Mouse (Mus musculus): ENCODE results near the gene Spi1. TPM values are rescaled to one million over a fixed set of nuclear protein-coding genes. Genes with fewer than 3 reads are reported as not detected.
A peak's percentile ranks its signal among the peaks of the same experiment; 100 is the strongest.
"Not testable (repeated sequence)": the region's sequence is repeated elsewhere in the genome, so short reads cannot be mapped to it uniquely, and the experiment has no call there.

The Spi1 gene
- polyA plus RNA-seq, 1 experiment from 2014 or later, result 3.3 TPM

DNA sequence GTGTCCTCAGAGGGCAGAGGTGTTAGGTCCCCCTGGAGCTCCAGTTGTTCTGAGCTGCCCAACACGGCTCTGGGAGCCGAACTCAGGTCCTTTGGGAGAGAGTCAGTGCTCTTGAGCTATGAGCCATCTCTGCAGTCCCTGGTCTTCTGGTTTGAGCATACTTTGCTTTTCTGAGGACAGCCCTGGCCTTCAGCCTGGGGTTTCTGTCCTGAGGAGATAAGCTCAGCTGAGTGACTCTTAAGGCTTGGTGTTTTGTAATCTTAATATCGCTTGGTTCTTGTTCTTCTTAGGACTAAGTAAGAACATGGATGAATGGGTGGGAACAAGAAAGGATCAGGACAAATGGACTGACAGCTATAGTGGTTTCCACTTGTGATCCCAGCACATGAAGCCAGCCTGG is 26.0 kb downstream of the Spi1 start:
- H3K4me3 ChIP-seq, result no peak overlapping the region
- no peak overlapping the region for H3K9ac ChIP-seq (replicated peaks)
- H3K4me1 ChIP-seq, result no peaks in the 10 kb centered on the region
- no peak overlapping the region for H3K27ac ChIP-seq (replicated peaks)
- WGBS, result 92% methylated on average over 3 of the region's 3 CpGs
- no peaks in the 10 kb centered on the region for H3K27me3 ChIP-seq
- H3K9me3 ChIP-seq, result no peaks in the 10 kb centered on the region
- ATAC-seq (ENCODE audit: low FRiP score, low read depth), result no peak
- H3K4me2 ChIP-seq (replicated peaks), result no peak overlapping the region
- no peaks in the 10 kb centered on the region for H3K36me3 ChIP-seq

GRCm38 (mm10) chr2:91109241-91109640 is 27.1 kb downstream of the Spi1 start:
- Histone ChIP-seq H3K27ac (replicated peaks) (no peak overlapping the region), H3K9ac (replicated peaks) (no peak overlapping the region), H3K4me2 (replicated peaks) (no peak overlapping the region), H3K4me3 (no peak overlapping the region), H3K9me3 (no peaks in the 10 kb centered on the region), H3K36me3 (no peaks in the 10 kb centered on the region), H3K4me1 (no peaks in the 10 kb centered on the region), H3K27me3 (no peaks in the 10 kb centered on the region)
- WGBS, result 79% methylated on average over 5 of the region's 5 CpGs
- no peak for ATAC-seq (ENCODE audit: low FRiP score, low read depth)

- Histone ChIP-seq H3K9ac (replicated peaks) (no peak overlapping the region), H3K4me2 (replicated peaks) (no peak overlapping the region), H3K4me3 (no peak overlapping the region), H3K9me3 (no peaks in the 10 kb centered on the region), H3K36me3 (no peaks in the 10 kb centered on the region), H3K4me1 (peaks cover under 1% of the 10 kb centered on the region; the same call in 1 of the 2 replicates), H3K27me3 (no peaks in the 10 kb centered on the region), H3K27ac (replicated peaks) (no peak overlapping the region)
- 90% methylated on average over 5 of the region's 5 CpGs for WGBS
- ATAC-seq (ENCODE audit: low FRiP score, low read depth), result no peak
Measured at GRCm38 (mm10) chr2:91109807-91110385, 27.7 kb downstream of the Spi1 start.

DNA sequence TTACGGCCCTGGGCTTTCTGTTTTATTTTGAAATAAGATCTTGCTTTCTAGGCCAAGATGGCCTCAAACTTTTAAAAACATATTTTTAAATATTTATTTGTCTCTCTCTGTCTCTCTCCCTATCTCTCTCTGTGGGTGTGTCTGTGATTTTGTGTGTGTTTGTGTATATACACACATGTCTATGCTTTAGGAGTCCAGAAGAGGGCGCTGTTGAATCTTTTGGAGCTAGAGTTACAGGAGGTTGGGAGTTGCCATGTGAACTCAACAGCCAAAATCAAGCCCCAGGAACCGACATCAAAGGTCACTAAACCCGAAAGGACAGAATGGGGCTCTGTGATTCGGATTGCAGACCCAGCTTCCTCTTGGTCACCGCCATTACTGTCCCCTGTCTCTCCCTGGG is 28.2 kb downstream of the Spi1 start:
- Histone ChIP-seq H3K4me1 (peaks cover 6% of the 10 kb centered on the region), H3K9me3 (no peaks in the 10 kb centered on the region), H3K9ac (replicated peaks) (no peak overlapping the region), H3K27me3 (peaks cover 3% of the 10 kb centered on the region; the same call in 1 of the 2 replicates), H3K27ac (replicated peaks) (no peak overlapping the region), H3K4me2 (replicated peaks) (no peak overlapping the region), H3K4me3 (no peak overlapping the region), H3K36me3 (no peaks in the 10 kb centered on the region)
- no peak for ATAC-seq (ENCODE audit: low FRiP score, low read depth)
- WGBS, result 76% methylated on average over 6 of the region's 6 CpGs

GRCm38 (mm10) chr2:91111832-91112231 is 29.6 kb downstream of the Spi1 start:
- not testable (repeated sequence) for H3K4me2 ChIP-seq (replicated peaks); H3K27ac ChIP-seq (replicated peaks); ATAC-seq (ENCODE audit: low FRiP score, low read depth); H3K4me3 ChIP-seq; H3K36me3 ChIP-seq; H3K9me3 ChIP-seq; H3K4me1 ChIP-seq; H3K9ac ChIP-seq (replicated peaks)
- 98% methylated on average over 3 of the region's 3 CpGs for WGBS
- peaks cover 14% of the 10 kb centered on the region for H3K27me3 ChIP-seq

- Histone ChIP-seq H3K9me3 (no peaks in the 10 kb centered on the region), H3K9ac (replicated peaks) (no peak overlapping the region), H3K4me2 (replicated peaks) (no peak overlapping the region), H3K36me3 (no peaks in the 10 kb centered on the region), H3K4me1 (peaks cover 8% of the 10 kb centered on the region), H3K27ac (replicated peaks) (no peak overlapping the region), H3K4me3 (no peak overlapping the region), H3K27me3 (peaks cover 19% of the 10 kb centered on the region)
- ATAC-seq (ENCODE audit: low FRiP score, low read depth), result no peak
- WGBS, result 65% methylated on average over 4 of the region's 4 CpGs
Measured at GRCm38 (mm10) chr2:91112491-91112890, 30.3 kb downstream of the Spi1 start.

DNA sequence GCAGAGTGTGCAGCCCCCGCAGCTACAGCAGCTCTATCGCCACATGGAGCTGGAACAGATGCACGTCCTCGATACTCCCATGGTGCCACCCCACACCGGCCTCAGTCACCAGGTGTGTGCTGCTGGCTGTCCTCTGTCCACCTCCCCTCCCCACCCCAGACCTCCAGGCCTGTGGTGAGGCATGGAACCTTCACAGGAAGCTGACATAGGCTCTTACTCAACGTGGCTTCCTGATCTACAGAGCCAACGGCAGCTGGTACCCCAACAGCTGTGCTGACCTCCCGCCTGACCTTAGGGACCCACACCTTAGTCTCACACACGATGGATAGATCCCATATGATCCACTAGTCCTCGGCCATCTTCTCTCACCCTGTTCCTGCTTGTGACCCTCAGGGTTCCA is 31.1 kb downstream of the Spi1 start:
- peaks cover 23% of the 10 kb centered on the region for H3K27me3 ChIP-seq
- H3K4me1 ChIP-seq, result peaks cover 8% of the 10 kb centered on the region
- no peak overlapping the region for H3K4me3 ChIP-seq
- no peak overlapping the region for H3K4me2 ChIP-seq (replicated peaks)
- no peaks in the 10 kb centered on the region for H3K36me3 ChIP-seq
- 82% methylated on average over 10 of the region's 10 CpGs for WGBS
- no peak for ATAC-seq (ENCODE audit: low FRiP score, low read depth)
- H3K9me3 ChIP-seq, result no peaks in the 10 kb centered on the region
- H3K27ac ChIP-seq (replicated peaks), result no peak overlapping the region
- no peak overlapping the region for H3K9ac ChIP-seq (replicated peaks)

GRCm38 (mm10) chr2:91113852-91114251 is 31.7 kb downstream of the Spi1 start:
- no peaks in the 10 kb centered on the region for H3K36me3 ChIP-seq
- no peak overlapping the region for H3K27ac ChIP-seq (replicated peaks)
- H3K4me2 ChIP-seq (replicated peaks), result no peak overlapping the region
- no peak overlapping the region for H3K9ac ChIP-seq (replicated peaks)
- peaks cover 8% of the 10 kb centered on the region for H3K4me1 ChIP-seq
- no peak for ATAC-seq (ENCODE audit: low FRiP score, low read depth)
- H3K27me3 ChIP-seq, result peaks cover 24% of the 10 kb centered on the region
- WGBS, result 76% methylated on average over 6 of the region's 6 CpGs
- H3K4me3 ChIP-seq, result no peak overlapping the region
- no peaks in the 10 kb centered on the region for H3K9me3 ChIP-seq

GRCm38 (mm10) chr2:91114781-91115577 is 32.8 kb downstream of the Spi1 start:
- Histone ChIP-seq H3K9me3 (no peaks in the 10 kb centered on the region), H3K27ac (replicated peaks) (no peak overlapping the region), H3K9ac (replicated peaks) (peak overlapping the region; percentile 59), H3K4me2 (replicated peaks) (peak overlapping the region; percentile 82), H3K36me3 (no peaks in the 10 kb centered on the region), H3K4me1 (peaks cover 8% of the 10 kb centered on the region), H3K4me3 (peak overlapping the region; percentile 47), H3K27me3 (peaks cover 24% of the 10 kb centered on the region)
- ATAC-seq (ENCODE audit: low FRiP score, low read depth), result peak; percentile 77
- WGBS, result 7% methylated on average over 42 of the region's 42 CpGs

DNA sequence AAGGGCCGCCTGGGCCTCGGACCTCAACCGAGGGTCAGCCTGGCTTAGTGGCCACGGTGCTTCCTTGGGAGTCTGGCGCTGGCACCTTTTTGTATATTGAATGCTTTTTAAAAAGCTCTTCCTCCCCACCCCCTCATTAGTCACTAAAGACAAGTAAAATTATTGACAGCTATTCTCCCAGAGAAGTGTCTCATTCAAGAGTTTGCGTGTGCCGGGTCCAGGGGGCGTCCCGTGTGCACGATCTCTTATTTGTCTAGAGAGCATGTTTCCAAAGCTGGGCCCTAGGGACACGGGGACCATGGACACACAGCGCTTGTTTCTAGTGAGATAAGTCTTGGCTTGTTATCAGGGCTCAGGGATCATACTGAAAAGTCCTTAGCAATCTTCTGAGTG is 33.4 kb downstream of the Spi1 start:
- Histone ChIP-seq H3K36me3 (no peaks in the 10 kb centered on the region), H3K4me3 (peak overlapping the region; percentile 47), H3K9ac (replicated peaks) (peak overlapping the region; percentile 59), H3K27me3 (peaks cover 24% of the 10 kb centered on the region), H3K4me1 (peaks cover 8% of the 10 kb centered on the region), H3K4me2 (replicated peaks) (peak overlapping the region; percentile 82), H3K9me3 (no peaks in the 10 kb centered on the region), H3K27ac (replicated peaks) (no peak overlapping the region)
- ATAC-seq (ENCODE audit: low FRiP score, low read depth), result no peak
- 36% methylated on average over 12 of the region's 12 CpGs for WGBS

DNA sequence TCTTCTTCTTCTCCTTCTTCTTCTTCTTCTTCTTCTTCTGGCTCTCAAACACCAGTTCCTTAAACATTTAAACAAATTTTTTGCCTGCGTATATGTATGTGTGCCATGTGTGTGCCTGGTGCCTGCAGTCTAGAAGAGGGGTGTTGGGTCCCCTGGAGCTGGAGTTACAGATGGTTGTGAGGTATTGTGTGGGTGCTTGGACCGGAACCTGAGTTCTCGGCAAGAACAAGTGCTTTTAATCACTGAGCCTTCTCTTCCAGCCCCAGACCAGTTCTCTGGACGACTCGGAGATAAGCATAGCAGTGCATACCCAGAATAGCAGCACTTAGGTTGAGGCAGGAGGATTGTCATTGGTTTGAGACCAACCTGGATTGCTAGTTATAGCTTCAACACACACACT is 34.7 kb downstream of the Spi1 start:
- H3K4me1 ChIP-seq, result peaks cover 8% of the 10 kb centered on the region
- peaks cover 24% of the 10 kb centered on the region for H3K27me3 ChIP-seq
- no peak overlapping the region for H3K9ac ChIP-seq (replicated peaks)
- no peak overlapping the region for H3K4me3 ChIP-seq
- no peak overlapping the region for H3K27ac ChIP-seq (replicated peaks)
- ATAC-seq (ENCODE audit: low FRiP score, low read depth), result no peak
- WGBS, result 79% methylated on average over 5 of the region's 5 CpGs
- H3K9me3 ChIP-seq, result no peaks in the 10 kb centered on the region
- H3K4me2 ChIP-seq (replicated peaks), result no peak overlapping the region
- no peaks in the 10 kb centered on the region for H3K36me3 ChIP-seq

- no peak within 1 kb of the TSS for H3K9ac ChIP-seq (replicated peaks)
- no peaks in the 10 kb centered on the region for H3K36me3 ChIP-seq
- peaks cover 8% of the 10 kb centered on the region for H3K4me1 ChIP-seq
- no peak for ATAC-seq (ENCODE audit: low FRiP score, low read depth)
- peaks cover 24% of the 10 kb centered on the region for H3K27me3 ChIP-seq
- H3K27ac ChIP-seq (replicated peaks), result no peak within 1 kb of the TSS
- no peak within 1 kb of the TSS for H3K4me2 ChIP-seq (replicated peaks)
- no peaks in the 10 kb centered on the region for H3K9me3 ChIP-seq
- H3K4me3 ChIP-seq, result no peak within 1 kb of the TSS
- 82% methylated on average over 11 of the region's 11 CpGs for WGBS
Measured at GRCm38 (mm10) chr2:91117585-91118275, 35.5 kb downstream of the Spi1 start, which contains the start of gene Mybpc3. Mybpc3 (plus strand) TSS chr2:91118144.

Data from midbrain, embryonic 12.5 days (tissue).